Mouse (Mus musculus) embryonic facial prominence, embryonic 10.5 days (tissue): ENCODE results near the gene Gm7029. TPM values are rescaled to one million over a fixed set of nuclear protein-coding genes. Genes with fewer than 3 reads are reported as not detected.

Experiments
- DNase-seq: peaks from one replicate; pipeline ENCODE4 v3.0.0-alpha.2; 2017; ENCODE audit warnings: low spot score
- H3K27ac ChIP-seq: fragments of 300-500 bp; sonication (generic); replicated peaks from 2 replicates; pipeline ENCODE4 v1.5.1; 2016; ENCODE audit warnings: mild to moderate bottlenecking
- H3K27me3 ChIP-seq: fragments of 300-500 bp; sonication (generic); replicated peaks from 2 replicates; pipeline ENCODE4 v1.6.1; 2016; ENCODE audit warnings: low read depth, mild to moderate bottlenecking; ENCODE audit not compliant: poor library complexity, severe bottlenecking
- H3K36me3 ChIP-seq: fragments of 300-500 bp; sonication (generic); replicated peaks from 2 replicates; pipeline ENCODE4 v1.6.1; 2016; ENCODE audit warnings: mild to moderate bottlenecking, moderate library complexity
- H3K4me1 ChIP-seq: fragments of 300-500 bp; sonication (generic); 2 replicates; pipeline ENCODE4 v1.6.1; 2016
- H3K4me3 ChIP-seq: fragments of 300-500 bp; sonication (generic); 2 replicates; pipeline ENCODE4 v1.5.1; 2016; ENCODE audit warnings: mild to moderate bottlenecking, moderate library complexity
- H3K9me3 ChIP-seq: fragments of 300-500 bp; sonication (generic); 2 replicates; pipeline ENCODE4 v1.6.1; 2016; ENCODE audit warnings: mild to moderate bottlenecking
- WGBS: fragments of 180-500 bp; shearing (Covaris S2); methylation state at CpG from one replicate; pipeline ENCODE4 v1.1.7; 2016; 5-methylcytosine and 5-hydroxymethylcytosine counted together
- microRNA-seq: library from miRNA; unstranded; fragments of <30 nt; microRNA quantifications from one replicate; pipeline ENCODE4, GENCODE M21; 2017
- polyA plus RNA-seq: library from polyadenylated mRNA; unstranded; fragments of >200 nt; fragmentation: Nextera tagmentation; extraction: Ambion mirVana; gene quantifications from 2 replicates; pipeline ENCODE4 v1.2.1, GENCODE M21; 2016

Gene Gm7029
- polyA plus RNA-seq, 1 experiment from 2014 or later, result not detected

DNA sequence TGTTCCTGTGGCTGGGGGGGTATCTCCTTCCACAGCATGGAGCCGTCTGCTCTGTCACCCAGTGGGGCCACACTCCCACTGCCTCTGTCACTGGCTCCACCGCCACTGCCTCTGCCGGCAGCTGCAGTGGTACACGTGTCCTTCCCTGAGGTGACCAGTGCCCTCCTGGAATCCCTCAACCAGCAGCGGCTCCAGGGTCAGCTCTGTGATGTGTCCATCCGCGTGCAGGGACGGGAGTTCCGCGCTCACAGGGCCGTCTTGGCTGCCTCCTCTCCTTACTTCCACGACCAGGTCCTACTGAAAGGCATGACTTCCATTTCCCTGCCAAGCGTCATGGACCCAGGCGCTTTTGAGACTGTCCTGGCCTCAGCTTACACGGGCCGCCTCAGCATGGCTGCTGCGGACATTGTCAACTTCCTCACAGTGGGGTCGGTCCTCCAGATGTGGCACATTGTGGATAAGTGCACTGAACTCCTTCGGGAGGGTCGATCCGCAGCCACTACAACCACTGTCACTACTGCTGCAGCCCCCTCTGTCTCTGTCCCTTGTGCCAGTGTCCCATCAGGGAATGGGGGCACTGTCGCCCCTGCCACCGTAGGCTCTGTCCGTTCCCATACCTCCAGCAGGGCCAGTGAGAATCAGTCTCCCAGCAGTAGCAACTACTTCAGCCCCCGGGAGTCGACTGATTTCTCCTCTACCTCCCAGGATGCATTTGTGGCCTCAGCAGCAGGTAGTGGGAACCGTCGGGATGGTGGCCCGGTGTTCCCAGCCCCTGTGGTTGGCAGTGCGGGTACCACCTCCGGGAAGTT, 43.4 kb downstream of the Gm7029 start:
- H3K27ac ChIP-seq, result peak overlapping the region; percentile 36; the same call in 1 of the 2 replicates
- peak overlapping the region; percentile 73 for H3K4me3 ChIP-seq
- no peaks in the 10 kb centered on the region for H3K9me3 ChIP-seq
- DNase-seq, result peak; percentile 17
- WGBS, result 80% methylated on average over 31 of the region's 31 CpGs
- H3K27me3 ChIP-seq, result peaks cover 10% of the 10 kb centered on the region; the same call in 1 of the 2 replicates
- peaks cover 70% of the 10 kb centered on the region for H3K4me1 ChIP-seq
- peaks cover 51% of the 10 kb centered on the region for H3K36me3 ChIP-seq

DNA sequence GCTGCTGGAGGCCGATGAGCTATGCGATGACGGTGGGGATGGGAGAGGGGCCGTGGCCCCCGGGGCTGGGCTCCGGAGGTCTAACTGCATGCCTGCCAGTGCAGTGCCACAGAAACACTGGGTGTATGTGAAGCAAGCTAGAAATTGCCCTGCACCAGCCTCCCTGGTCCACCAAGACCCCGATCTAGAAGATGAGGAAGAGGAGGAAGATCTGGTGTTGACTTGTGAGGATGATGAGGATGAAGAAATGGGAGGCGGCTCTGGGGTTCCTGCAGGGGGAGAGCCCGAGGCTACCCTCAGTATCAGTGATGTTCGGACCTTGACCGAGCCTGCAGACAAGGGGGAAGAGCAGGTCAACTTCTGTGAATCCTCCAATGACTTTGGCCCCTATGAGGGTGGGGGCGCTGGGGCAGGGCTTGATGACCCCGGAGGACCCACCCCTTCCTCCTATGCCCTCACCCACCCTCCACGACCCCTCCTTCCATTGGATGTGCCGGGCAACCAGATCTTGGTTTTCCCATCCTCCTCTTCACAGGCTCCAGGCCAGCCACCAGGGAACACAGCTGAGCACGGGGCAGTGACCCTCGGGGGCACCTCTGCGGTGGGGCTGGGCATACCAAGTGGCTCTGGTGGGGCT, 44.1 kb downstream of the Gm7029 start:
- H3K4me1 ChIP-seq, result peaks cover 70% of the 10 kb centered on the region
- WGBS, result 82% methylated on average over 18 of the region's 18 CpGs
- no peak overlapping the region for H3K27ac ChIP-seq
- no peaks in the 10 kb centered on the region for H3K9me3 ChIP-seq
- peak; percentile 7 for DNase-seq
- H3K4me3 ChIP-seq, result peak overlapping the region; percentile 73
- H3K36me3 ChIP-seq, result peaks cover 44% of the 10 kb centered on the region
- peaks cover 10% of the 10 kb centered on the region; the same call in 1 of the 2 replicates for H3K27me3 ChIP-seq

DNA sequence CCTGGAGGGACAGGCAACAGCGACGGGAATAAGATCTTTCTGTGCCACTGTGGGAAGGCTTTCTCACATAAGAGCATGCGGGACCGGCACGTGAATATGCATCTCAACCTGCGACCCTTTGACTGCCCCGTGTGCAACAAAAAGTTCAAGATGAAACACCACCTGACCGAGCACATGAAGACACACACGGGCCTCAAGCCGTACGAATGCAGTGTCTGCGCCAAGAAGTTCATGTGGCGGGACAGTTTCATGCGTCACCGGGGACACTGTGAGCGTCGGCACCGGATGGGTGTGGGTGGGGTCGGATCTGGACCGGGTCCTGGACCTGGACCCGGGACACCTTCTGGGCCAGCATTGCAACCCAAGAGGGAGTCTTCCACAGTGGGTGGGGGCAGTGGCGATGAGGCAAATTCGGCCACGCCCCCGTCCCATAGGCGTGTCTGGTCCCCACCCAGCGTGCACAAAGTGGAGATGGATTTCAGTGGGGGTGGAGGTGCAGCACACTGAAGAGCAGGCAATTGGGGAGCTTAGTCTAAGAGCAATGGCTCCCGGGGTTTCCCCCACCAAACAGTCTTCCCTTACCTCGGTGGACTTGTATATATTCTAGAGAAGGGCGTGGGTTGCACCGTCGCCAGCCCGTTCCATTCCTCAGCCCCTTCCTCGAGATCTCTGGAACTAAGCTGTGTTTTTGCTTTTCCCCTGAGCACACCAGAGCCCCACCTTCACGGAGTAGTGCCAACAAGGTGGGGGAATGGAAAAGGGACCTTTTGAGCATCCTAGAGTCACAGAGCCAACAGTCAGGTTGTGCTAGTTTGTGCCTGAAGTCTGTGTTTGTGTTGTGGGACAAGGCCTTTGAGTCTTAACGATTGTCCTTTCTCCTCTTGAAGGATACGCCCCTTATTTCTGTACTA, 44.9 kb downstream of the Gm7029 start:
- H3K27me3 ChIP-seq, result peaks cover 10% of the 10 kb centered on the region; the same call in 1 of the 2 replicates
- peaks cover 36% of the 10 kb centered on the region for H3K36me3 ChIP-seq
- H3K27ac ChIP-seq, result no peak overlapping the region
- peak overlapping the region; percentile 73 for H3K4me3 ChIP-seq
- WGBS, result 62% methylated on average over 37 of the region's 37 CpGs
- peak; percentile 9 for DNase-seq
- H3K4me1 ChIP-seq, result peaks cover 70% of the 10 kb centered on the region
- no peaks in the 10 kb centered on the region for H3K9me3 ChIP-seq

DNA sequence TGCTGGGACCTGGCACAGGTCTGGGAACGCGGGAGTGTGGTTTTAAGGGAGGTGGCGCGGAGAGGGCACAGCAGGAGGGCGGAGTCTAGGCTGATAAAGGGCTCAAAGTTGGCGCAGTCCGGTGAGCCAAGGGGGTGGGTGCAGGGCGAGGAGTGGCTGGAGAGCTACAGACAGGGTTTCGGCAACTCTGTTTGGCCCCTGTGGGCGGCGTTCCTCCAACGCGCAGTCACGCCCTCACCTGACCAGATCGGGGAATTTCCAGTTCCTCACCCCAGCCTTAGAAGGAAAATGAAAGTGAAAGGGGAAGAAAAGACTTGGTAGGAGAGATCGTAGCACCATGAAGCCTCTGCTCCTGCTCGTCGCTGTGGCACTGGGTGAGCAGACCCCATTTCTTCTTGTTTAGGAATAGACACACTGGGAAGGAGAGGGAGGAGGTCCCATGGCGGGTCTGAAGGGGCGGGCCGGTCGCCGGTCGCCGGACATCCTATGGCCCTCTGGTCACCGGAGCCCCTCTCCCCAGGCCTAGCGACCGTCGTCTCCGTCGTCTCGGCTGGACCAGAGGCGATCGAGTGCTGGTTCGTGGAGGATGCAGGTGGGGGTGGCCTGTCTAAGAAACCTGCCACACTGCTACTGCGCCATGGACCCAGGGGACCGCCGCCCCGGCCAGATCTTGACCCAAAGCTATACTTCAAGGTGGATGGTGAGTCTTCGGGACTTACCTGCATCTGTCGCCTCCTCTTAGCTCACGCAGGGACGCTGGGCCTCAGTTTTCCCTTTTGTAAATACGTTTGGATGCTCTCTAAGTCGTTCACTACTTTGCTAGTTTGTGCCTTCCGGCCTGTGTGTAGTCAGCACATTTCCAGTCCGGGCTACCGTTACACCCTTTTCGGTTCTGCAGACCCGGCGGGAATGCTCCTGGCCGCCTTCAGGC, 46.0 kb downstream of the Gm7029 start:
- under 1% methylated on average over 52 of the region's 52 CpGs for WGBS
- Histone ChIP-seq H3K27ac (peak overlapping the region; percentile 65), H3K4me1 (peaks cover 59% of the 10 kb centered on the region), H3K4me3 (peak overlapping the region; percentile 73), H3K36me3 (peaks cover 26% of the 10 kb centered on the region), H3K9me3 (no peaks in the 10 kb centered on the region), H3K27me3 (peaks cover 10% of the 10 kb centered on the region; the same call in 1 of the 2 replicates)
- peak; percentile 57 for DNase-seq

DNA sequence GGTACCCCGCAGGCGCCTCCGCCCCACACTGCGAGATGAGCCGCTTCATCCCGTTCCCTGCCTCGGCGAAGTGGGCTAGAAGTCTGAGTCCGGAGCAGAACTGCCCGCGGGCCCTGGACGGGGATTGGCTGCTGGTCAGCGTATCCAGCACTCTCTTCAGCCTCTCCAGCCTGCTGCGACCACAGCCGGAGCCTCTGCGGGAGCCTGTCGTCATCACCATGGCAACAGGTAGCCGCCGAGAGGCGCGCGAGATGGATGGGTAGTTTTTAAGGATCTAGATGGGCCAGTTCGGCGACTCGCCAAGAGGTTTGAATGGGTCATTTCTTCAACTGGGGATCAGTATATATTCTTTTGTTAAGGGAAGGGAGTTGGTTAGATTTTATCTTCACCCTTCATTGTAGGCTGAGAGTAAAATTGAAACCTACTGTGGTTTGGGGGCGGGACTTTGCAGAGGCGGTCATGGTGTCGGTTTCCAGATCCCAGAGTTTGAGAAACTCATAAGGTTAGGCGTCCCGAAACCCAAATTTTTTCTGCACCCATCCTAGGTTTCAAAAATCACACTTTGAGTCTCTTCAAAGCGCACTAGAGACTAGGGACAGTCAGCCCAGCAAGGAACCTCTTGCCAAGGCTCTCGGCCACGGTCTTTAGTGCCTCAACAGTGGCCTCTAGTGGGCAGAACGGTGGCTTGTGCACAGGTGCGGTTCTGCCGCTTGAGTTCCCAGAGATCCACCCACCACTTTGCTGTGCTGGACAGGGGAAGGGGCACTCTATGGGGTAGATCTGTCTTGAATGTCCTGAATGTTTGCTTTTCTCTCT, 46.9 kb downstream of the Gm7029 start:
- Histone ChIP-seq H3K27ac (peak overlapping the region; percentile 65), H3K36me3 (peaks cover 27% of the 10 kb centered on the region), H3K4me3 (peak overlapping the region; percentile 73), H3K4me1 (peaks cover 50% of the 10 kb centered on the region), H3K27me3 (peaks cover 10% of the 10 kb centered on the region; the same call in 1 of the 2 replicates), H3K9me3 (no peaks in the 10 kb centered on the region)
- under 1% methylated on average over 36 of the region's 36 CpGs for WGBS
- DNase-seq, result peak; percentile 90

DNA sequence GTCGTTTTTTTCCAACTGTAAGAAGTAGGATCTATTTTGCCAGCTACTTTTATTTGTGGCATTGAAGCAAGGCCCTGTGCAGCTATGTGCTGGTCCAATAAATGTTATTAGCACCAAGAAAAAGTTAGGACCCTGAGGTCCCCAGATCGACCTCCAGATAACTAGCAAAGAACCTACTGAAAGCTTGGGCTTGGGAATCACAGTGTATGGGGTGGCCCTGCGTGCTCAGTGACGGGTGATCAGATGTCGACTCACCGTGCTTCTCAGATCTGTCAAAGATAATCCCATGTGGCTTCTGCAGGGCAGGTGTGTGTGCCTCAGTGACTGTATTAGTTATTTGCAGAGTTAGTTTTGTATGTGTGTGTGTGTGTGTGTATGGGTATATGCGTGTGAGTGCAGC, 47.7 kb downstream of the Gm7029 start:
- 89% methylated on average over 7 of the region's 7 CpGs for WGBS
- Histone ChIP-seq H3K4me3 (peak overlapping the region; percentile 73; the same call in 1 of the 2 replicates), H3K4me1 (peaks cover 49% of the 10 kb centered on the region)

More for the DNA sequence above, 47.7 kb downstream of the Gm7029 start:
- Histone ChIP-seq H3K36me3 (peaks cover 36% of the 10 kb centered on the region), H3K27me3 (peaks cover 10% of the 10 kb centered on the region; the same call in 1 of the 2 replicates), H3K27ac (no peak overlapping the region), H3K9me3 (no peaks in the 10 kb centered on the region)
- DNase-seq, result no peak

Small RNAs within 50 kb of the gene (microRNA-seq; reads per million reads assigned to microRNA genes)
- gene Gm27740, result not detected

Other genes starting within 250 kb of the Gm7029 start
- 53.4 and 58.1 TPM in 2 replicates for gene Zfp414, start 244.7 kb upstream of the Gm7029 start, polyA plus RNA-seq
- 0.55 and 0.65 TPM in 2 replicates for gene Pram1, start 235.8 kb upstream of the Gm7029 start, polyA plus RNA-seq
- 567 and 569 TPM in 2 replicates for gene Hnrnpm, start 187.0 kb upstream of the Gm7029 start, polyA plus RNA-seq
- 28.0 and 28.5 TPM in 2 replicates for gene March2, start 155.2 kb upstream of the Gm7029 start, polyA plus RNA-seq
- 342 and 347 TPM in 2 replicates for gene Rab11b, start 113.3 kb upstream of the Gm7029 start, polyA plus RNA-seq
- 33.4 and 39.0 TPM in 2 replicates for gene Angptl4, start 92.0 kb upstream of the Gm7029 start, polyA plus RNA-seq
- 25.4 and 29.5 TPM in 2 replicates for gene Kank3, start 63.3 kb upstream of the Gm7029 start, polyA plus RNA-seq
- gene Rps28, start 49.3 kb upstream of the Gm7029 start, polyA plus RNA-seq, result 866 and 898 TPM in 2 replicates
- gene Ndufa7, start 49.3 kb upstream of the Gm7029 start, polyA plus RNA-seq, result 469 and 477 TPM in 2 replicates
- 97.8 and 98.9 TPM in 2 replicates for gene Cd320, start 30.7 kb upstream of the Gm7029 start, polyA plus RNA-seq
- 7.0 and 8.5 TPM in 2 replicates for gene Kifc1, start 16.8 kb downstream of the Gm7029 start, polyA plus RNA-seq
- 0.27 and 0.45 TPM in 2 replicates for gene Platr17, start 31.3 kb downstream of the Gm7029 start, polyA plus RNA-seq
- gene Daxx, start 35.6 kb downstream of the Gm7029 start, polyA plus RNA-seq, result 80.0 and 84.9 TPM in 2 replicates
- 9.9 and 11.8 TPM in 2 replicates for gene Tapbp, start 42.1 kb downstream of the Gm7029 start, polyA plus RNA-seq
- gene Zbtb22, start 42.1 kb downstream of the Gm7029 start, polyA plus RNA-seq, result 19.6 and 21.1 TPM in 2 replicates
- 40.2 and 41.0 TPM in 2 replicates for gene Rgl2, start 55.7 kb downstream of the Gm7029 start, polyA plus RNA-seq
- gene Pfdn6, start 66.5 kb downstream of the Gm7029 start, polyA plus RNA-seq, result 233 and 235 TPM in 2 replicates
- gene Wdr46, start 66.8 kb downstream of the Gm7029 start, polyA plus RNA-seq, result 62.1 and 66.0 TPM in 2 replicates
- gene B3galt4, start 77.7 kb downstream of the Gm7029 start, polyA plus RNA-seq, result 3.6 and 4.5 TPM in 2 replicates
- gene Vps52, start 82.0 kb downstream of the Gm7029 start, polyA plus RNA-seq, result 48.2 and 51.5 TPM in 2 replicates
- 1,569 and 1,593 TPM in 2 replicates for gene Rps18, start 82.2 kb downstream of the Gm7029 start, polyA plus RNA-seq
- gene H2-K1, start 126.5 kb downstream of the Gm7029 start, polyA plus RNA-seq, result 8.4 and 13.4 TPM in 2 replicates
- gene Ring1, start 150.8 kb downstream of the Gm7029 start, polyA plus RNA-seq, result 11.0 and 11.6 TPM in 2 replicates
- 41.4 and 44.8 TPM in 2 replicates for gene H2-Ke6, start 154.2 kb downstream of the Gm7029 start, polyA plus RNA-seq
- gene Slc39a7, start 157.8 kb downstream of the Gm7029 start, polyA plus RNA-seq, result 167 and 177 TPM in 2 replicates
- gene Rxrb, start 158.0 kb downstream of the Gm7029 start, polyA plus RNA-seq, result 44.7 and 47.9 TPM in 2 replicates
- gene Col11a2, start 165.6 kb downstream of the Gm7029 start, polyA plus RNA-seq, result 1.0 and 1.2 TPM in 2 replicates
- 0.31 and 0.69 TPM in 2 replicates for gene H2-Oa, start 218.5 kb downstream of the Gm7029 start, polyA plus RNA-seq
- 4.2 and 4.8 TPM in 2 replicates for gene H2-DMa, start 245.7 kb downstream of the Gm7029 start, polyA plus RNA-seq
- 141 and 144 TPM in 2 replicates for gene Brd2, start 248.8 kb downstream of the Gm7029 start, polyA plus RNA-seq